Mouse (Mus musculus): Measurements from ENCODE around the gene Gm21721. TPM values are rescaled to one million over a fixed set of nuclear protein-coding genes. Genes with fewer than 3 reads are reported as not detected.
"Not testable (repeated sequence)": the region's sequence is repeated elsewhere in the genome, so short reads cannot be mapped to it uniquely, and the experiment has no call there.

Gm21721 gene
- not detected for total RNA-seq (2022)

GRCm38 (mm10) chrY:9202090-9202489, at the start of gene Gm21721:
TSS of gene Gm21721 (minus strand) at chrY:9202190.
- not testable (repeated sequence) for DNase-seq

Other genes starting within 250 kb of the Gm21721 start
- not detected for gene Gm21292, start 68.3 kb downstream of the Gm21721 start, total RNA-seq (2022)
- gene Gm21812, start 145.0 kb upstream of the Gm21721 start, total RNA-seq (2022): not detected
- gene Gm21874, start 214.0 kb upstream of the Gm21721 start, total RNA-seq (2022): not detected